Mouse (Mus musculus) left cerebral cortex, adult 2 months (tissue): ENCODE measurements at regions not wholly inside any gene's neighbourhood (a gene's known extent, or its start where the extent isn't known, plus 50 kb on each side); places are given as distances from the start of the nearest gene placed in this dataset.

Experiments
- DNase-seq, 2 experiments: peaks; one replicate each; pipeline ENCODE4 v3.0.0; 2021 to 2022; ENCODE audit warnings: low spot score in 2 of 2, mixed read lengths in 1 of 2; ENCODE audit errors: extremely low spot score in 1 of 2
- H3K27ac ChIP-seq: fragments of 200-600 bp; 2 replicates; pipeline ENCODE4 v1.8.1; 2022
- H3K4me3 ChIP-seq: fragments of 200-600 bp; 2 replicates; pipeline ENCODE4 v1.8.1; 2022
- CTCF ChIP-seq: fragments of 200-600 bp; IDR thresholded peaks from 2 replicates; pipeline ENCODE4 v1.8.1; 2022; ENCODE audit warnings: antibody characterized with exemption, mild to moderate bottlenecking, moderate library complexity
- intact Hi-C: fragments of 180-260 bp; cut with DNase I; formaldehyde crosslinking; loops from one replicate; pipeline ENCODE4 v1.15.1; 2025

DNA sequence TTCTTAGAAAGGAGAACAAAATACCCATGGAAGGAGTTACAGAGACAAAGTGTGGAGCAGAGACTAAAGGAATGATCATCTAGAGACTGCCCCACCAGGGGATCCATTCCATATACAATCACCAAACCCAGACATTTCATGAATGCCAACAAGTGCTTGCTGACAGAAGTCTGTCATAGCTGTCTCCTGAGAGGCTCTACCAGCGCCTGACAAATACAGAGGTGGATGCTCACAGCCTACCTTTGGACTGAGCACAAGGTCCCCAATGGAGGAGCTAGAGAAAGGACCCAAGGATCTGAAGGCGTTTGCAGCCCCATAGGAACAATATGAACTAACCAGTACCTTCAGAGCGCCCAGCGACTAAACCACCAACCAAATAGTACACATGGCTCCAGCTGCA, 83.6 kb upstream of the Nkx2-2 start:
- DNase-seq = no peak
- intact Hi-C loops = no loop called here
- TF ChIP-seq CTCF = no peak
- Histone ChIP-seq H3K27ac (no peak overlapping the region), H3K4me3 (no peak overlapping the region)

DNA sequence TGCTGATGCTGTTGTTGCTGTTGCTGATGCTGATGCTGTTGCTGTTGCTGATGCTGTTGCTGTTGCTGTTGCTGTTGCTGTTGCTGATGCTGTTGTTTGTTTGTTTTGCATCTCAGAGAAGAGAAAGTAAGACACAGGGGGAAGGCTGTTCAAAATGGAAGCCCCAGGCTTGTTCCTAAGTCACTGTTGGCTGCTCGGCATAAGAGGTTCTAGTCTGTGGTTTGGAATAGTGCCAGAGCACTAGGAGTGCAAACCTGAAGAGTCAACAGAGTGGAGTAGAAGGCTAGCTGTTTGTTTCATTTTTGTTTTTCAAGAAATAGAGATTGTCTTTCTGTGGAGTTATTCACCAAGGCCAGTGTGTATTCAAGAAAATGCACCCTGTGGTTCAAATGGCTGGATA, 75.1 kb upstream of the Nkx2-2 start:
- TF ChIP-seq CTCF = no peak
- Histone ChIP-seq H3K4me3 (no peak overlapping the region), H3K27ac (no peak overlapping the region)
- intact Hi-C loops = no loop called here
- DNase-seq = no peak

- Histone ChIP-seq H3K4me3 (no peak overlapping the region), H3K27ac (no peak overlapping the region)
- intact Hi-C loops = no loop called here
- DNase-seq = no peak
- TF ChIP-seq CTCF = no peak
These were observed 73.9 kb upstream of the Nkx2-2 start for GRCm38 (mm10) chr2:147267901-147268300.

DNA sequence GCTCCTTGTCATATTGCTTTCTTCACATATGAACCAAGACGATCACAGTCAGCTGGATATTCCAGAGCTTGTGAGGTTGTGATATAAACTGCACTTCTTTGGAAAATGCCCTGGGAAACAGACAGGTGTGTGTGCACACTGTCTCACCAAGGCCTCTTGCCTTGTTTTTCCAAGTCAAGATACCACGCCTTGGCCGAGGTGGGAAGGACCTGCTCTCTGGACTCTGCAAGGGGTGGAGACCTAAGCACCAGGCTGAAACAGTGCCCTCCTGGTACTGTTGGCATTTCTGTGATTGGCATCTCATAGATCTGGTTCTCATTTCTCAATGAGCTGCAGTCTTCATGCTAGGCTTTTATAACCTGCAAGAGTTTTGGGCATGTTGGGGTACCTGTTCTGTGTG, 73.2 kb upstream of the Nkx2-2 start:
- intact Hi-C loops = no loop called here
- H3K27ac ChIP-seq = no peak overlapping the region
- no peak for TF ChIP-seq CTCF

GRCm38 (mm10) chr2:147256696-147257095, 62.7 kb upstream of the Nkx2-2 start:
- peak; percentile 77 for TF ChIP-seq CTCF
- no peak overlapping the region for H3K4me3 ChIP-seq
- no peak overlapping the region for H3K27ac ChIP-seq
- DNase-seq = peak; percentile 35 to 58
- intact Hi-C loops = loop anchor here (5.0 kb wide), 2 partner anchors 299 to 624 kb away; no protein-coding TSS in a partner anchor

More for the DNA sequence above, 73.2 kb upstream of the Nkx2-2 start:
- no peak overlapping the region for H3K4me3 ChIP-seq
- no peak for DNase-seq

- no peak for DNase-seq
- no peak overlapping the region for H3K27ac ChIP-seq
- intact Hi-C loops = loop anchor here (5.0 kb wide), 2 partner anchors 298 to 623 kb away; no protein-coding TSS in a partner anchor
- no peak for TF ChIP-seq CTCF
- no peak overlapping the region for H3K4me3 ChIP-seq
These were observed 60.9 kb upstream of the Nkx2-2 start for GRCm38 (mm10) chr2:147254944-147255343.

- intact Hi-C loops = no loop called here
- no peak for DNase-seq
- Histone ChIP-seq H3K4me3 (no peak overlapping the region), H3K27ac (no peak overlapping the region)
- TF ChIP-seq CTCF = no peak
These were observed 60.1 kb upstream of the Nkx2-2 start for GRCm38 (mm10) chr2:147254137-147254536.

GRCm38 (mm10) chr2:147247981-147248514, 54.0 kb upstream of the Nkx2-2 start:
- no peak for TF ChIP-seq CTCF
- no peak for DNase-seq
- intact Hi-C loops = no loop called here
- no peak overlapping the region for H3K4me3 ChIP-seq
- no peak overlapping the region for H3K27ac ChIP-seq

- Histone ChIP-seq H3K4me3 (no peak overlapping the region), H3K27ac (no peak overlapping the region)
- intact Hi-C loops = no loop called here
- TF ChIP-seq CTCF = no peak
- DNase-seq = no peak
These were observed 53.2 kb upstream of the Nkx2-2 start for GRCm38 (mm10) chr2:147247238-147247637.

DNA sequence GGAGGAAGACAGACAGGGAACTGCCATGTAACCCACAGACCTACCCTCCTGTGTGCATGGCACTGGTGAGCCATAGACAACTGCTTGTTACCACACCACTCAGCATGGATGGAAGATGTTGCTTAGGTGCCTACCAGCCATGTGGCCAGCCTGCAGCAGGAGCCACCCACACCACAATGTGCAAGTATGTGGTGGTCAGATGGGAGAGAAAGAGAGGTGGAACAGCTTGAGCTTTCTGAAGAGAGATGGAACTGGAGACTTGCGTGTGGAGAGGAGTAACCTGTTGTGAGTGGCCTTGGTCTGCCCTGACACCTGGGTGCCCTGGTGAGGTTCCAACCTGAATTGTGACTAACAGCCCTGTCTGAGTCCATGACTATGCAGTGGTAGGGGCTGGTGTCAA, 50.4 kb upstream of the Nkx2-2 start:
- no peak overlapping the region for H3K4me3 ChIP-seq
- TF ChIP-seq CTCF = no peak
- intact Hi-C loops = no loop called here
- no peak for DNase-seq
- no peak overlapping the region for H3K27ac ChIP-seq
